Mouse (Mus musculus) retina, postnatal 7 days (tissue): ENCODE data around the gene Cyp2c38.
"Not testable (repeated sequence)": the region's sequence is repeated elsewhere in the genome, so short reads cannot be mapped to it uniquely, and the experiment has no call there.

ENCODE experiments used
- DNase-seq: peaks from one replicate; pipeline ENCODE4 v3.0.0-alpha.2; 2012; ENCODE audit warnings: low read depth, low spot score

Gene Cyp2c38

GRCm38 (mm10) chr19:39462941-39463340 lies at the start of gene Cyp2c38:
Cyp2c38 (minus strand) TSS chr19:39463075.
- DNase-seq: no peak

- DNase-seq: no peak
Measured at GRCm38 (mm10) chr19:39510534-39510933, 47.7 kb upstream of the Cyp2c38 start, which contains the start of gene Cyp2c39. Cyp2c39 (plus strand) TSS chr19:39510862.

GRCm38 (mm10) chr19:39509533-39509932 lies 46.7 kb upstream of the Cyp2c38 start:
- DNase-seq: no peak

- DNase-seq: no peak
Measured at GRCm38 (mm10) chr19:39506341-39506740, 43.5 kb upstream of the Cyp2c38 start.

GRCm38 (mm10) chr19:39483961-39484360 lies 21.1 kb upstream of the Cyp2c38 start:
- not testable (repeated sequence) for DNase-seq

- DNase-seq: no peak
Measured at GRCm38 (mm10) chr19:39463923-39464322, 1.0 kb upstream of the Cyp2c38 start.
